Mouse (Mus musculus) intestine, embryonic 14.5 days (tissue): Measurements from ENCODE around the gene Rassf5. TPM values are rescaled to one million over a fixed set of nuclear protein-coding genes. Genes with fewer than 3 reads are reported as not detected.
"Not testable (repeated sequence)": the region's sequence is repeated elsewhere in the genome, so short reads cannot be mapped to it uniquely, and the experiment has no call there.

Experiments
- ATAC-seq: fragments of 200-750 bp; cut with Nextera tagmentation; replicated peaks from 2 replicates; pipeline ENCODE4 v1.8.0; 2017; ENCODE audit warnings: low read depth, moderate number of reproducible peaks, moderate TSS enrichment, moderate library complexity; ENCODE audit not compliant: low FRiP score, low TSS enrichment
- DNase-seq: peaks from one replicate; pipeline ENCODE4 v3.0.0-alpha.2; 2018; ENCODE audit warnings: low spot score
- H3K27ac ChIP-seq: fragments of 300-500 bp; sonication (generic); 2 replicates; pipeline ENCODE4 v1.5.1; 2014; ENCODE audit warnings: low read depth, mild to moderate bottlenecking, control low read depth
- H3K27me3 ChIP-seq: fragments of 300-500 bp; sonication (generic); replicated peaks from 2 replicates; pipeline ENCODE4 v1.6.1; 2014; ENCODE audit warnings: low read length, control low read depth; ENCODE audit not compliant: control insufficient read depth, insufficient read depth
- H3K36me3 ChIP-seq: fragments of 300-500 bp; sonication (generic); 2 replicates; pipeline ENCODE4 v1.6.1; 2014; ENCODE audit warnings: low read length, control low read depth; ENCODE audit not compliant: control insufficient read depth, insufficient read depth
- H3K4me1 ChIP-seq: fragments of 300-500 bp; sonication (generic); replicated peaks from 2 replicates; pipeline ENCODE4 v1.6.1; 2014; ENCODE audit warnings: low read length, control low read depth, mixed read lengths; ENCODE audit not compliant: control insufficient read depth, insufficient read depth
- H3K4me2 ChIP-seq: fragments of 300-500 bp; sonication (generic); 2 replicates; pipeline ENCODE4 v1.6.1; 2014; ENCODE audit warnings: low read length
- H3K4me3 ChIP-seq: fragments of 300-500 bp; sonication (generic); 2 replicates; pipeline ENCODE4 v1.5.1; 2014; ENCODE audit warnings: low read depth, low read length, control low read depth, mixed read lengths
- H3K9ac ChIP-seq: fragments of 300-500 bp; sonication (generic); 2 replicates; pipeline ENCODE4 v1.6.1; 2014; ENCODE audit warnings: mild to moderate bottlenecking, low read length
- H3K9me3 ChIP-seq: fragments of 300-500 bp; sonication (generic); 2 replicates; pipeline ENCODE4 v1.6.1; 2016; ENCODE audit warnings: low read length, control low read depth; ENCODE audit not compliant: control insufficient read depth
- WGBS: fragments of 180-500 bp; shearing (Covaris S2); extraction: QIAGEN DNeasy Blood & Tissue Kit; methylation state at CpG from one replicate; pipeline ENCODE4 v1.1.7; 2014; 5-methylcytosine and 5-hydroxymethylcytosine counted together
- polyA plus RNA-seq: library from polyadenylated mRNA; unstranded; fragments of >200 nt; fragmentation: Nextera tagmentation; extraction: Ambion mirVana; gene quantifications from 2 replicates; pipeline ENCODE4 v1.2.1, GENCODE M21; 2014

Gene Rassf5
- polyA plus RNA-seq, 1 experiment from 2014 or later: 2.9 TPM

DNA sequence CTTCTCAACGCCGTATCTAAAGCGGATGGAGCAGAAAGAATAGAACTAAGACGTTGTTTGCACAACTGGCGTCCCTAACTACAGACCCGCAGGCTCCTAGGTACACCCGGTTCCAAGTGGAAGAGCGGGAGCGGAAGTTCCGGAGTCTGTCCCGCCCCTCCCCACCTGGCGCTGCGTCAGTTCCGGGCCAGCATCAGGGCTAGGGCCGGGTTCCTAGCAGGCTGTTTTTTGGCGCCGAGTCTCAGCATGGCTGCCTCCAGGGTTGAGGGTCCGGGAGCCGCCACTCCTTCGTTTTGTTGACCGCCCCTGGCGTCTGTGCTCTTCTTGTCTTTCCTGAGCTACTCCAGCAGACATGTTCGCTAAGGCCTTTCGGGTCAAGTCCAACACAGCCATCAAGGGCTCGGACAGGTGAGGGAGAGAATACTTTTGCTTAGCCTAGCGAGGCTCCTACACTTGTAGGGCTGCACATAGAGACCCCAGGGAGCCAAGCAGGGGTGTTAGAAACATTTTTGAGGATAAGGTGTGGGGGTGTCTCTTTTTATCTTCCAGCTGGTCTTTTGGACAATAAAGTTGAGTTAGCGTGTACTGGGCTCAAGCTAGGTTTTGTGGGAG is 91.9 kb downstream of the Rassf5 start, which contains the start of gene Eif2d:
Gene Eif2d (plus strand): TSS at position 164 of the 612 bp plus-strand sequence.
- WGBS: under 1% methylated on average over 27 of the region's 27 CpGs

DNA sequence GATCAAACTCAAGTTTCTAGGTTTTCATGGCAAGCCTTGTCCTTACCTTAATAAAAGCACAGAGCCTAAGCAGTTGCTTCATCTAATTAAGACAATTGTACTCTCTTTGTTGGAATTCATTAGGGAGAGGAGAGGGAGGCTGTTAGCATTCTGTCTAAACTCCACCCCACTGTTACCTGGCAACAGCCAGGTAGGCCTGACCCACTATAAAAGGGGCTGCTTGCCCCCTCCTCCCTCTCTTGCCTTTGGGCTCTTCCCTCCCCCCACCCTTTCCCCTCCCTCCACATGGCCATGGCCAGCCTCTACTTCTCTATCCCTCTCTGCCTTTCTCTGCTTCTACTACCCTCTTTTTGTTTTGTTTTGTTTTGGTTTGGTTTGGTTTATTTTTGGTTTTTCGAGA is 95.6 kb downstream of the Rassf5 start:
- no peak overlapping the region for H3K27ac ChIP-seq
- peaks cover 8% of the 10 kb centered on the region for H3K4me1 ChIP-seq
- no peak overlapping the region for H3K4me3 ChIP-seq
- no peak overlapping the region for H3K4me2 ChIP-seq
- no peaks in the 10 kb centered on the region for H3K36me3 ChIP-seq
- DNase-seq (no peak), ATAC-seq (no peak)
- no peaks in the 10 kb centered on the region for H3K27me3 ChIP-seq
- no peaks in the 10 kb centered on the region for H3K9me3 ChIP-seq
- WGBS: 61% methylated on average over 1 of the region's 1 CpGs
- no peak overlapping the region for H3K9ac ChIP-seq

More for the DNA sequence above, 91.9 kb downstream of the Rassf5 start, which contains the start of gene Eif2d:
- peaks cover 8% of the 10 kb centered on the region for H3K4me1 ChIP-seq
- peaks cover 8% of the 10 kb centered on the region for H3K36me3 ChIP-seq
- H3K27ac ChIP-seq: no peak within 1 kb of the TSS
- H3K9ac ChIP-seq: peak within 1 kb of the TSS; percentile 78
- DNase-seq (peak; percentile 90), ATAC-seq (peak; percentile 97)
- H3K4me2 ChIP-seq: peak within 1 kb of the TSS; percentile 94
- no peaks in the 10 kb centered on the region for H3K27me3 ChIP-seq
- H3K4me3 ChIP-seq: peak within 1 kb of the TSS; percentile 98
- no peaks in the 10 kb centered on the region for H3K9me3 ChIP-seq

DNA sequence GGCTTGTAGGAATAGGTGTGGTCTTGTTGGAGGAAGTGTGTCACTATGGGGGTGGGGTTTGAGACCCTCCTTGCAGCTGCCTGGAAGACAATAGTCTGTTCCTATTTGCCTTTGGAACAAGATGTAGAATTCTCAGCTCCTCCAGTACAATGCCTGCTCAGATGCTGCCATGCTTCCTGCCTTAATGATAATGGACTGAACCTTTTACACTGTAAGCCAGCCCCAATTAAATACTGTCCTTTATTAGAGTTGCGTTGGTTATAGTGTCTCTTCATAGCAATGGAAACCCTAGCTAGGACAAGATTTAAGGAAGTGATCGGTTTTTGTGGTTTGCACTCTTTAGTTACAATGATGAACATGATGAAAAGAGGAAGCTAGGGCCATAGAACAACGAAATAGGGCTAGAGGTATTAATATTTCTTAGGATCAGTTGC is 98.9 kb downstream of the Rassf5 start:
- no peaks in the 10 kb centered on the region for H3K27me3 ChIP-seq
- H3K4me1 ChIP-seq: no peaks in the 10 kb centered on the region
- no peaks in the 10 kb centered on the region for H3K9me3 ChIP-seq
- no peak overlapping the region for H3K4me2 ChIP-seq
- WGBS: 91% methylated on average over 3 of the region's 3 CpGs
- H3K27ac ChIP-seq: no peak overlapping the region
- ATAC-seq (no peak), DNase-seq (no peak)
- no peak overlapping the region for H3K4me3 ChIP-seq
- H3K36me3 ChIP-seq: no peaks in the 10 kb centered on the region
- H3K9ac ChIP-seq: no peak overlapping the region

DNA sequence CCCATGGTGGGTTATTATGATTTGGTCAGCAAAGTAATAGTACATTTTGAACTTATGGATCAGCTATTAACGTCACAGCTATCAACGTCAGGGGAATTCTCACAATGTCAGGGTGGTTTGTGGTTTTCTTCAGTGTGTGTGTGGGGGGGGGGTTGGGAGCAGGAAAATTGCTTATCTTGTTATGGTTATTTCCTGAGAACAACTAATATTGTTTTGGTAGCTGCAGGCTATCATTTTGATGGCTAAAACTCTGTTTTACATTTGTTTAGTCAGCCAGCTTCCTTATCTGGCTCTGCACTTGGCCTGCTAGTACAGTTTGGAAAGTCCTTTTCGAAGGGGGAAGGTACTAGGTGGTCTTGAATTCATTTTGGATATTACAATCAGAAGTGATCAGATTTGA is 99.8 kb downstream of the Rassf5 start:
- H3K4me3 ChIP-seq, H3K4me2 ChIP-seq, H3K36me3 ChIP-seq, H3K27me3 ChIP-seq, H3K9me3 ChIP-seq, ATAC-seq, DNase-seq, H3K27ac ChIP-seq, H3K4me1 ChIP-seq, H3K9ac ChIP-seq: not testable (repeated sequence)
- WGBS: 83% methylated on average over 3 of the region's 3 CpGs

DNA sequence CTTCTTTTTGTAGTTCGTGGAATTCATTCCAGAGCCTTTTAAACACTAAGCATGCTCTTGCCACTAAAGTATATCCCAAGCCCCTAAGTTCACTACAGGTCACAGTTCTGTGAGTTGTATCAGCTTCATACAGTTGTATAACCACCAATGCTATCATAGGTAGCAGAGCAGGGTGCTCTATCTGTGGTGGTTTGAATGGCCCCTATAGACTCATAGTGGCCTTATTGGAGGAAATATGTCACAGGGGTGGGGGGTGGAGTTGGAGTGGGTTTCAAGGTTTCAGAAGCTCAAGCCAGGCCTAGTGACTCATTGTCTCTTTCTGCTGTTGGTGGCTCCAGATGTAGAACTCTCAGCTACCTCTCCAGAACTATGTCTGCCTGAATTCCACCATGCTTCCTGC is 102.6 kb downstream of the Rassf5 start:
- Histone ChIP-seq H3K4me3 (no peak overlapping the region), H3K9ac (no peak overlapping the region), H3K36me3 (no peaks in the 10 kb centered on the region), H3K9me3 (no peaks in the 10 kb centered on the region), H3K27ac (no peak overlapping the region), H3K27me3 (no peaks in the 10 kb centered on the region), H3K4me1 (0 out of 2 replicates have a peak, but pooled peaks cover 4% of the 10 kb centered on the region), H3K4me2 (no peak overlapping the region)
- DNase-seq (no peak), ATAC-seq (no peak)
- 91% methylated on average over 1 of the region's 1 CpGs for WGBS

DNA sequence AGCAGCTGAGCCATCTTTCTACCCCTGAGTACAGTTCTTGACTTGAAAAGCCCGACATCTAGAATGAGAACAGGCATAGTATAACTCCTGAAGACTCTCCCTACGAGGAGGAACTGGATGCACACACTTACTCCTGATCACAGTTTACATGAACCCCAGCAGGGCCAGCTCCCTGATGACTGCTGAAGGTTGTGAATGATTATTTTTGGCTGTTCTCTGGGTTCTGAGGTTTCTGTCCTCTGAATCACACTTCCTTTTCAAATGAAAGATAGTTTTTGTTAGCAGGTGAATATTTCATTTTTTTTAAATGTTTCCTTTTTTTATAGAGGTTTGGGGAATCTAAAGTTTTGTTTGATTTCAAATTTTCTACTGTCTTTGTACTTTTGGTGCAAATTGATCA is 103.6 kb downstream of the Rassf5 start:
- Histone ChIP-seq H3K27ac (no peak overlapping the region), H3K27me3 (no peaks in the 10 kb centered on the region), H3K36me3 (no peaks in the 10 kb centered on the region), H3K9ac (no peak overlapping the region), H3K4me3 (no peak overlapping the region), H3K4me2 (no peak overlapping the region), H3K4me1 (0 out of 2 replicates have a peak, but pooled peaks cover 4% of the 10 kb centered on the region), H3K9me3 (no peaks in the 10 kb centered on the region)
- 53% methylated on average over 2 of the region's 2 CpGs for WGBS
- no peak for ATAC-seq
- DNase-seq: no peak

DNA sequence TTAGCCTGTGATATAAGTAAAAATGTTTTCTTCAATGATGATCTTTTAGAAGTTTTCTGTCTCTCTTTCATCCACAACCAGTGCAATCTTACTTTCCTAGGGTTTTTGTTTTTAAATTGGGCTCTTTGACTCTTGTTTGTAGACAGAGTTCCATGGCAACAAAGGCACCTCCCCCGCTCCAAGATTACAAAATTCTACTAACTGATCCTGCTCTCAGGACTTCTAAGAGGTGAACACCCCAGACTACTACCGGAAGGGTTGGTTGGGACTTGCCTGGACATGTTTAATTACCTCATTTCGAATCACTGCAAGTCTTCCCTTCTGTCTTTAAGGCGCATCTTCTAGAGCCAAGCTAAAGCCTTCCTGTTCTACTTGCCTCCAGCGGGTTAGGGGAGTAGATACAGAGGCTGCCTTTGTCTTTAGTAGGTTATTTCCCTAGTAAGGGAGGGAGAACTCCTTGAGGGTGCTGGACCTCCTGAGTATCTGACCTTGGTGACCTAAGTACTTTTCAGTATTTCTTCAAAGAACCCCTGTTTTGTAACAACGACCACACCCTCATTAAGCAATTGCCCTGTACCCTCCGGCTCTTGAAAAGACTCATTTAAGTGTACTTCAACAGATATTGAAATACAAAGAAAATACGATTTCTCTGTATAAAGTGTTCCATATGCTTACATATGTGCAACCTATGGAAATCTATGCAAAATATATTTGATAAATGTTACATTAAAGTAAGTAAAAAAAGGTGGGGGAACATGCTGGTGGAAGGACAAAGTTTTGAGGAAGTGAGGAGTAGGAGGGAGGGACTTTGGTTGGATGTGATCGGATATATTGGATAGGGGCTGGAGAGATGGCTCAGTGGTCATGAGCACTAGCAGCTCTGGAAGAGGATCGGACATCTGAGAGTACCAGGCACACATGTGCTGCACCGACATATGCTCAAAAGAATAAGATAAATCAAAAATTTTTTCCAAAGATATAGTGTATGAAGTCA is 105.7 kb downstream of the Rassf5 start:
- H3K9ac ChIP-seq: peak overlapping the region; percentile 63
- H3K4me1 ChIP-seq: 0 out of 2 replicates have a peak, but pooled peaks cover 4% of the 10 kb centered on the region
- peak overlapping the region; percentile 95 for H3K27ac ChIP-seq
- no peaks in the 10 kb centered on the region for H3K9me3 ChIP-seq
- no peaks in the 10 kb centered on the region for H3K27me3 ChIP-seq
- 65% methylated on average over 11 of the region's 11 CpGs for WGBS
- no peak for ATAC-seq
- no peak for DNase-seq
- H3K36me3 ChIP-seq: no peaks in the 10 kb centered on the region
- peak overlapping the region; percentile 86 for H3K4me2 ChIP-seq
- H3K4me3 ChIP-seq: peak overlapping the region; percentile 86

DNA sequence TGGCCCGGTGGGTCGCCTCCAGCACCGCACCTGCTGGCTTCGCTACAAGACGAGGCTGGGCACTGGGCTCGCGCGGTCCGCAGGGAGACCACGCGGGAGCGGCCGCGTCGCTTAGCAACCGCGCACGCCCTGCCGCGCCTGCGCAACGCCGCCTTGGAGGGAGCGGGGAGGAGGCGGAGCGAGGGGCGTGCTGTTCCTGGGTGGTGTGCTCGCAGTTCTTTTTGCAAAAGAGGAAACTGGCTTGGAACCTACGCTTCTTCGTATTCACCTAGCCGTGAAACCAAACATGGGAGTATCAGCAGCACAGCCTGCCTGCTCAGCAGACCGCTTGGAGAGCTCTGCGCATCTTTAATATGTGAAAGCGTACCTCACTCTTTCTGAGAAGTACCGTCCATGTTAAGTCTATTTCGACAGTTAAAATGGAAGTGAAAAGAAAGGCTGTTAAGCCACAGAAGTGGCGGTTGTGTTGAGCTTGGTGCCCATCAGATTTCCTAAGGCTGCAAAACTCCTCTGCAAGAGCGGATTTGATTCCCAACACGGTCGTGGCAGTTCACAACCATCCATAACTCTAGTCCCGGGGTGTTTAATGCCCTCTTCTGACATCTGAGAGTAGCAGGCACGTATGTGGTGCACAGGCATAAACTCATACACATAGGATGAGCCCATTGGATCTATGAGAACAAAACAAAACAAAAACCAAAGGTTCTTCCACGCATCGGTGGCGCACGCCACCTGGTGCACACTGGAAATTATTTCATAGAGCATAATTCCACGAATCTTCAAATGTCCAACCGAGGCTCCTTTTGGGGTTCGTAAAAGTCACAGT is 106.7 kb downstream of the Rassf5 start, which contains the start of gene Dyrk3:
Gene Dyrk3 (minus strand): TSS at position 150 of the 826 bp plus-strand sequence.
- H3K4me1 ChIP-seq: 0 out of 2 replicates have a peak, but pooled peaks cover 4% of the 10 kb centered on the region
- peak; percentile 93 for DNase-seq
- no peaks in the 10 kb centered on the region for H3K9me3 ChIP-seq
- peak; percentile 97 for ATAC-seq
- H3K4me2 ChIP-seq: peak within 1 kb of the TSS; percentile 86
- peak within 1 kb of the TSS; percentile 63 for H3K9ac ChIP-seq
- peak within 1 kb of the TSS; percentile 86 for H3K4me3 ChIP-seq
- H3K36me3 ChIP-seq: no peaks in the 10 kb centered on the region
- no peaks in the 10 kb centered on the region for H3K27me3 ChIP-seq
- peak within 1 kb of the TSS; percentile 95 for H3K27ac ChIP-seq
- WGBS: 3% methylated on average over 49 of the region's 49 CpGs
